Mouse (Mus musculus) retina, postnatal 7 days (tissue): ENCODE measurements around the gene Pou2f1.

Experiments
- DNase-seq: peaks from one replicate; pipeline ENCODE4 v3.0.0-alpha.2; 2012; ENCODE audit warnings: low read depth, low spot score

Pou2f1 gene

GRCm38 (mm10) chr1:165961676-165962364, 40.7 kb downstream of the Pou2f1 start:
- DNase-seq: no peak

GRCm38 (mm10) chr1:165958159-165958558, 44.3 kb downstream of the Pou2f1 start:
- DNase-seq: no peak

- no peak for DNase-seq
Measured at GRCm38 (mm10) chr1:165948214-165948813, 54.2 kb downstream of the Pou2f1 start.

GRCm38 (mm10) chr1:165943270-165943669, 59.2 kb downstream of the Pou2f1 start:
- no peak for DNase-seq

GRCm38 (mm10) chr1:165935466-165935818, 67.0 kb downstream of the Pou2f1 start:
- peak; percentile 49 for DNase-seq

- peak; percentile 19 for DNase-seq
Measured at GRCm38 (mm10) chr1:165934648-165935465, 67.6 kb downstream of the Pou2f1 start.

GRCm38 (mm10) chr1:165933915-165934647, 68.4 kb downstream of the Pou2f1 start:
- no peak for DNase-seq

- DNase-seq: no peak
Measured at GRCm38 (mm10) chr1:165932842-165933241, 69.6 kb downstream of the Pou2f1 start.

GRCm38 (mm10) chr1:165930510-165930909, 72.0 kb downstream of the Pou2f1 start:
- DNase-seq: no peak

- DNase-seq: no peak
Measured at GRCm38 (mm10) chr1:165927507-165928279, 74.8 kb downstream of the Pou2f1 start.

- DNase-seq: no peak
Measured at GRCm38 (mm10) chr1:165925207-165925606, 77.3 kb downstream of the Pou2f1 start.

- no peak for DNase-seq
Measured at GRCm38 (mm10) chr1:165922488-165922887, 80.0 kb downstream of the Pou2f1 start.

GRCm38 (mm10) chr1:165921026-165921425, 81.5 kb downstream of the Pou2f1 start:
- DNase-seq: no peak

- DNase-seq: no peak
Measured at GRCm38 (mm10) chr1:165914416-165914801, 88.1 kb downstream of the Pou2f1 start.

- DNase-seq: no peak
Measured at GRCm38 (mm10) chr1:165913720-165914415, 88.6 kb downstream of the Pou2f1 start.

- DNase-seq: no peak
Measured at GRCm38 (mm10) chr1:165909471-165909870, 93.0 kb downstream of the Pou2f1 start.

- no peak for DNase-seq
Measured at GRCm38 (mm10) chr1:165908806-165909205, 93.7 kb downstream of the Pou2f1 start.

- no peak for DNase-seq
Measured at GRCm38 (mm10) chr1:165908153-165908552, 94.3 kb downstream of the Pou2f1 start.

- DNase-seq: no peak
Measured at GRCm38 (mm10) chr1:165903596-165903995, 98.9 kb downstream of the Pou2f1 start.

- no peak for DNase-seq
Measured at GRCm38 (mm10) chr1:165891686-165892085, 110.8 kb downstream of the Pou2f1 start.
